Mouse (Mus musculus) MEL-GATA-1-ER (cell line): ENCODE measurements around the gene Ghrhr.

Experiments used
- DNase-seq: peaks from one replicate; pipeline ENCODE4 v3.0.0-alpha.2; 2012; ENCODE audit warnings: low read depth; ENCODE audit errors: extremely low read depth

Gene Ghrhr

GRCm38 (mm10) chr6:55396176-55396575, 20.1 kb downstream of the Ghrhr start:
- no peak for DNase-seq

GRCm38 (mm10) chr6:55396622-55397041, 20.5 kb downstream of the Ghrhr start:
- DNase-seq = no peak

- DNase-seq = no peak
These were observed 23.0 kb downstream of the Ghrhr start for GRCm38 (mm10) chr6:55398869-55399628.

GRCm38 (mm10) chr6:55399910-55400309, 23.8 kb downstream of the Ghrhr start:
- no peak for DNase-seq

- no peak for DNase-seq
These were observed 26.1 kb downstream of the Ghrhr start for GRCm38 (mm10) chr6:55402041-55402776.

GRCm38 (mm10) chr6:55403411-55404309, 27.6 kb downstream of the Ghrhr start:
- no peak for DNase-seq

GRCm38 (mm10) chr6:55404421-55404990, 28.4 kb downstream of the Ghrhr start:
- no peak for DNase-seq

GRCm38 (mm10) chr6:55407345-55407744, 31.2 kb downstream of the Ghrhr start:
- no peak for DNase-seq

- DNase-seq = no peak
These were observed 34.2 kb downstream of the Ghrhr start for GRCm38 (mm10) chr6:55410119-55410775.

- no peak for DNase-seq
These were observed 34.9 kb downstream of the Ghrhr start for GRCm38 (mm10) chr6:55410977-55411376.

- DNase-seq = no peak
These were observed 40.1 kb downstream of the Ghrhr start for GRCm38 (mm10) chr6:55416202-55416601.

GRCm38 (mm10) chr6:55418746-55419410, 42.8 kb downstream of the Ghrhr start:
- no peak for DNase-seq

- no peak for DNase-seq
These were observed 44.3 kb downstream of the Ghrhr start for GRCm38 (mm10) chr6:55420411-55420810.

- no peak for DNase-seq
These were observed 44.8 kb downstream of the Ghrhr start for GRCm38 (mm10) chr6:55420869-55421361.

- no peak for DNase-seq
These were observed 56.0 kb downstream of the Ghrhr start for GRCm38 (mm10) chr6:55432121-55432520.

GRCm38 (mm10) chr6:55434360-55434759, 58.3 kb downstream of the Ghrhr start:
- no peak for DNase-seq

- no peak for DNase-seq
These were observed 59.4 kb downstream of the Ghrhr start for GRCm38 (mm10) chr6:55435266-55436159.

GRCm38 (mm10) chr6:55437919-55438318, 61.8 kb downstream of the Ghrhr start:
- no peak for DNase-seq
